Mouse (Mus musculus): ENCODE measurements around the gene Ccdc113. TPM values are rescaled to one million over a fixed set of nuclear protein-coding genes. Genes with fewer than 3 reads are reported as not detected.
A peak's percentile ranks its signal among the peaks of the same experiment; 100 is the strongest.
"Not testable (repeated sequence)": the region's sequence is repeated elsewhere in the genome, so short reads cannot be mapped to it uniquely, and the experiment has no call there.

Gene Ccdc113
- polyA plus RNA-seq, 1 experiment: not detected

DNA sequence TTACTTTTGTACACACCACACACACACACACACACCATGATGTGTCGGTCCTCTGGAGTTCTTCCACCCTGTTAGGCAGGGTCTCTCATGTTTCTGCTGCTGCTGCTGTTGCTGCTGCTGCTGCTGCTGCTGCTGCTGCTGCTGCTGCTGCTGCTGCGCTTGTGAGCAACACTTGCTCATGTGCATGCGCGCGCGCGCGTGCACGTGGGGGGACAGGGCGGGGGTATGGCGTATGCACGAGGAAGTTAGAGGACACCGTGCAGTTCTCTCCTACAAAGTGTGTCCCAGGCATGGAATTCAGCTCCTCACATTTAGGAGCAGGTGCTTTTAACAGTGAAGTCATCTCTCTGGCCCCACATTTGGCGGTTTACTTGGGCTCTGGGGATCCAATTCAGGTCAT lies 61.2 kb downstream of the Ccdc113 start:
- Histone ChIP-seq H3K27ac (ENCODE audit: insufficient read depth, low read length) (no peak overlapping the region), H3K4me3 (ENCODE audit: insufficient read depth, low read length) (no peak overlapping the region), H3K4me1 (ENCODE audit: control insufficient read depth, insufficient read depth, low read length) (peaks cover 3% of the 10 kb centered on the region; the same call in 1 of the 2 replicates)
- no peak for TF ChIP-seq POLR2A (IDR thresholded peaks at IDR 0.05; ENCODE audit: low read depth, low read length)
- TF ChIP-seq CTCF (IDR thresholded peaks at IDR 0.05; ENCODE audit: borderline replicate concordance, insufficient read depth, low read length): no peak

DNA sequence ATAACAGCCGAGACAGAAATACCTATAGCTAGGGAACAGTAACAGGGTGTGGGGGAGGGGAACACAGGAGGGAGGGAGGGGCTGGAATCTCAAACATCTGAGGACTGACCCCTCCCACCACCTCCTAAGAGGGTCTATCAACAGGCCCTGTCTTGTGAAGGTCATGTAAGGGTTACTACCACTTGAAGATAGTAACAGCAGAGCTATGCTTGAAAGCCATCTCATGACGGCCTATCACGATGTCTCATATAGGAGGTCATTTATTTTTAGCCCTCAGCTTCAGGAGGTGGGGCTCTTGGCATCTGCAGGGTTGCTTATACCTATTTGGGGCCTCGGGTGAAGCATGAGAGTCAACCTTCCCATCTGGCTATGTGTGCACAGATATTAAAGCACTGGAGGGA lies 63.0 kb downstream of the Ccdc113 start:
- no peak for TF ChIP-seq CTCF (IDR thresholded peaks at IDR 0.05; ENCODE audit: borderline replicate concordance, insufficient read depth, low read length)
- no peak for TF ChIP-seq POLR2A (IDR thresholded peaks at IDR 0.05; ENCODE audit: low read depth, low read length)
- peaks cover 3% of the 10 kb centered on the region; the same call in 1 of the 2 replicates for H3K4me1 ChIP-seq (ENCODE audit: control insufficient read depth, insufficient read depth, low read length)
- H3K27ac ChIP-seq (ENCODE audit: insufficient read depth, low read length): no peak overlapping the region
- no peak overlapping the region for H3K4me3 ChIP-seq (ENCODE audit: insufficient read depth, low read length)

DNA sequence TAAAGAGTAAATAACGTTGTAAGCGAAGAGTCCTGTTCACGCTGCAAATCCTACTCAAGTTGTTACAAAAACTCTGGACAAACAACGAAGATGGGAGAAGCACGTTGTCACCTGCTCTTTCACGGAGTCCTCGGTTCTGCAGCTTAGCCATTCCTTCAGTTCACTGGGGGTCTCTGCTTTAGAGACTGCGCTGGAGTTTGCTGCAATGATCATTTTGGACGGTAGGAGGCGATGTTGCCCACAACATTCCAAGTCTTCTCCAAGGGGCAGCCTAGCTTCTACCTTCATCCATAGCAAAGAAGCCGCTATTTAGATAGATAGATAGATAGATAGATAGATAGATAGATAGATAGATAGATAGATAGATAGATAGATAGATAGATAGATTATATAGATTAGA lies 66.0 kb downstream of the Ccdc113 start:
- no peak overlapping the region for H3K4me3 ChIP-seq (ENCODE audit: insufficient read depth, low read length)
- no peaks in the 10 kb centered on the region for H3K4me1 ChIP-seq (ENCODE audit: control insufficient read depth, insufficient read depth, low read length)
- H3K27ac ChIP-seq (ENCODE audit: insufficient read depth, low read length): no peak overlapping the region
- TF ChIP-seq CTCF (IDR thresholded peaks at IDR 0.05; ENCODE audit: borderline replicate concordance, insufficient read depth, low read length) (peak; percentile 57; the same call in 1 of the 2 replicates), POLR2A (IDR thresholded peaks at IDR 0.05; ENCODE audit: low read depth, low read length) (no peak)

DNA sequence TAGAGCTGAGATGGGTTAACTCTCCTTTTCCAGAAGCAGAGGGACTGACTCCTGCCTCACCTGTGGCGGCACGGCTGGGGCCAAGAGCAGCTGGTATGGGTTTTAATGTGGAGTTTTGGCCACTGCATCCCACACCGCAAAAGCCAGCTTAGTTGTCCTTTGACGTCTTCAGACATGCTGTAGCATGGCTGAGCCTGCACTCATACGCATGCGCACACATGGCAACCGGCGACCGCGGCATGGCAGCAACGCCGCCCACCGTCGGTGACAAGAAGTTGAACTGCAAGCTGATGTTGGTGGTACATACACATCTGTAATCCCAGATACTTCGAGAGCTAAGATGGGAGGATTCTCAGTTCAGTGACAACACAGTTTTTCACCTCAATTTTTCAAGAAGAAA lies 67.4 kb downstream of the Ccdc113 start:
- no peak for TF ChIP-seq POLR2A (IDR thresholded peaks at IDR 0.05; ENCODE audit: low read depth, low read length)
- no peak for TF ChIP-seq CTCF (IDR thresholded peaks at IDR 0.05; ENCODE audit: borderline replicate concordance, insufficient read depth, low read length)

DNA sequence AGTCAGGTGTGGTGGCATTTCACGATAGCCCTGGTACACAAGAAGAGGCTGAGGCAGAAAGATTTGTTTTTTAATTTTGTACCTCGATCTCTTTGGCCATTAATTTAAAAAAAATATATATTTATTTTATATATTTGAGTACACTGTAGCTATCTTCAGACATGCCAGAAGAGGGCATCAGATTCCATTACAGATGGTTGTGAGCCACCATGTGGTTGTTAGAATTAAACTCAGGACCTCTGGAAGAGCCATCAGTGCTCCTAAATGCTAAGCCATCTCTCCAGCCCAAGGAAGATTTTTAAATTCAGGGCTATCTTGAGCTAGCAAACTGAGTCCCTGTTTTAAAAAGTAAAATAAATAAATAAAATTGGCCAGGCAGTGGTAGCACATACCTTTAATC lies 68.3 kb downstream of the Ccdc113 start:
- no peak for TF ChIP-seq CTCF (IDR thresholded peaks at IDR 0.05; ENCODE audit: borderline replicate concordance, insufficient read depth, low read length)
- no peak for TF ChIP-seq POLR2A (IDR thresholded peaks at IDR 0.05; ENCODE audit: low read depth, low read length)
- Histone ChIP-seq H3K4me3 (ENCODE audit: insufficient read depth, low read length) (no peak overlapping the region), H3K4me1 (ENCODE audit: control insufficient read depth, insufficient read depth, low read length) (no peaks in the 10 kb centered on the region), H3K27ac (ENCODE audit: insufficient read depth, low read length) (no peak overlapping the region)

More for the DNA sequence above, 67.4 kb downstream of the Ccdc113 start:
- Histone ChIP-seq H3K4me1 (ENCODE audit: control insufficient read depth, insufficient read depth, low read length) (no peaks in the 10 kb centered on the region), H3K4me3 (ENCODE audit: insufficient read depth, low read length) (no peak overlapping the region), H3K27ac (ENCODE audit: insufficient read depth, low read length) (no peak overlapping the region)

DNA sequence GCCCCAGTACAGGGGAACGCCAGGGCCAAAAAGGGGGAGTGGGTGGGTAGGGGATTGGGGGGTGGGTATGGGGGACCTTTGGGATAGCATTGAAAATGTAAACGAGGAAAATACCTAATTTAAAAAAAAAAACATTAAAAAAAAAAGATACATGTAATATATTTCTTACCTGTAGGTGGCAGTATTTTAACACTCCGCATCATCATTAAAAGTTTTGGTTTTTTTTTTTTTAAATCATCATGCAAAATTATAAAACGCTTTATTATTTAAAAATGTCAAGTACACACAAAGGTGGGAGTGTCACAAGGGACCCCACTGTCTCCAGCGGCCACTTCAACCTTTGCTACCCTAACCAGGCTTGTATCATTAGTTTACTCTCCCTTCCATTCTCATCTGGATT lies 72.6 kb downstream of the Ccdc113 start:
- not testable (repeated sequence) for H3K27ac ChIP-seq (ENCODE audit: insufficient read depth, low read length); H3K4me3 ChIP-seq (ENCODE audit: insufficient read depth, low read length); H3K4me1 ChIP-seq (ENCODE audit: control insufficient read depth, insufficient read depth, low read length)

DNA sequence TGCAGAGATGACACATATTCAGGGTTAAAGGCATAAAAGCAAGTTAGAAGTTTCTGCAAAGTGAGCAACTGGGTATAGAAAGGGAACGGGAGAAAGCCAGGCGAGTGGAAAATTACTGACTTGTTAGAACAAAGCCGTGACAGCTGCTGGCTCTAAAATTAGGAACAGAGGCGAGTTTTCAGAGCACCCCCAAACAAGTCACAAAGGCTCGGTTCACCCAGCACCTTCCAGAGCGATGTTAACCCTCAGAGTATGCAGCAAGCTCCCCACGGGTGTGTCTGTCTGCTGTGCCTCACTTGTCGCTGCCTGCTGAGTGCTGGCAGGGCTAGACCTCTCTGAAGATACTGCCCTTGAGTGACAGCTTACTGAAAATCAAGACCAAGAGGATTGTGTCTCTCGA lies 73.3 kb downstream of the Ccdc113 start:
- no peak overlapping the region for H3K27ac ChIP-seq (ENCODE audit: insufficient read depth, low read length)
- no peak for TF ChIP-seq CTCF (IDR thresholded peaks at IDR 0.05; ENCODE audit: borderline replicate concordance, insufficient read depth, low read length)
- no peak for TF ChIP-seq POLR2A (IDR thresholded peaks at IDR 0.05; ENCODE audit: low read depth, low read length)
- H3K4me1 ChIP-seq (ENCODE audit: control insufficient read depth, insufficient read depth, low read length): no peaks in the 10 kb centered on the region
- H3K4me3 ChIP-seq (ENCODE audit: insufficient read depth, low read length): no peak overlapping the region

Other genes with a start within 250 kb of the Ccdc113 start
- 0.09 and 0.13 TPM in 2 replicates for gene Cngb1, start 227.5 kb upstream of the Ccdc113 start, polyA plus RNA-seq (2011; ENCODE audit: insufficient read length, low read depth, missing spikeins)
- gene Tepp, start 223.5 kb upstream of the Ccdc113 start, polyA plus RNA-seq (2011; ENCODE audit: insufficient read length, low read depth, missing spikeins): not detected in 2 replicates
- 5.8 and 6.6 TPM in 2 replicates for gene Zfp319, start 202.1 kb upstream of the Ccdc113 start, polyA plus RNA-seq (2011; ENCODE audit: insufficient read length, low read depth, missing spikeins)
- 22.8 and 24.1 TPM in 2 replicates for gene Usb1, start 201.8 kb upstream of the Ccdc113 start, polyA plus RNA-seq (2011; ENCODE audit: insufficient read length, low read depth, missing spikeins)
- gene Mmp15, start 181.8 kb upstream of the Ccdc113 start, polyA plus RNA-seq (2011; ENCODE audit: insufficient read length, low read depth, missing spikeins): 0.85 and 1.4 TPM in 2 replicates
- 55.4 and 68.2 TPM in 2 replicates for gene Cfap20, start 99.2 kb upstream of the Ccdc113 start, polyA plus RNA-seq (2011; ENCODE audit: insufficient read length, low read depth, missing spikeins)
- 119 and 120 TPM in 2 replicates for gene Csnk2a2, start 44.0 kb upstream of the Ccdc113 start, polyA plus RNA-seq (2011; ENCODE audit: insufficient read length, low read depth, missing spikeins)
- gene Prss54, start 42.3 kb downstream of the Ccdc113 start, polyA plus RNA-seq (2011; ENCODE audit: insufficient read length, low read depth, missing spikeins): not detected in 2 replicates
- 6.8 and 7.0 TPM in 2 replicates for gene Gins3, start 99.4 kb downstream of the Ccdc113 start, polyA plus RNA-seq (2011; ENCODE audit: insufficient read length, low read depth, missing spikeins)
- 49.7 and 67.9 TPM in 2 replicates for gene Ndrg4, start 142.9 kb downstream of the Ccdc113 start, polyA plus RNA-seq (2011; ENCODE audit: insufficient read length, low read depth, missing spikeins)
- gene Setd6, start 181.8 kb downstream of the Ccdc113 start, polyA plus RNA-seq (2011; ENCODE audit: insufficient read length, low read depth, missing spikeins): 16.8 and 20.2 TPM in 2 replicates

All from embryonic fibroblast, embryonic 13.5 days (primary cell).